Mouse (Mus musculus) liver, embryonic 16.5 days (tissue): Measurements from ENCODE around the gene Slc30a5. TPM values are rescaled to one million over a fixed set of nuclear protein-coding genes. Genes with fewer than 3 reads are reported as not detected.

Source experiments
- ATAC-seq: fragments of 200-750 bp; cut with Nextera tagmentation; 2 replicates; pipeline ENCODE4 v1.8.0; 2017; ENCODE audit warnings: low read depth, mild to moderate bottlenecking, moderate number of reproducible peaks, moderate library complexity
- H3K27ac ChIP-seq: fragments of 300-500 bp; sonication (generic); 2 replicates; pipeline ENCODE4 v1.5.1; 2014; ENCODE audit warnings: mild to moderate bottlenecking, low read length
- H3K27me3 ChIP-seq: fragments of 300-500 bp; sonication (generic); 2 replicates; pipeline ENCODE4 v1.6.1; 2014; ENCODE audit warnings: low read depth, low read length, mixed read lengths; ENCODE audit not compliant: control insufficient read depth, insufficient read depth
- H3K36me3 ChIP-seq: fragments of 300-500 bp; sonication (generic); 2 replicates; pipeline ENCODE4 v1.6.1; 2014; ENCODE audit warnings: mild to moderate bottlenecking; ENCODE audit not compliant: control insufficient read depth, insufficient read depth
- H3K4me1 ChIP-seq: fragments of 300-500 bp; sonication (generic); 2 replicates; pipeline ENCODE4 v1.6.1; 2014; ENCODE audit warnings: low read depth, low read length, mixed read lengths; ENCODE audit not compliant: control insufficient read depth
- H3K4me2 ChIP-seq: fragments of 300-500 bp; sonication (generic); 2 replicates; pipeline ENCODE4 v1.6.1; 2014; ENCODE audit warnings: low read depth, low read length, mixed read lengths
- H3K4me3 ChIP-seq: fragments of 300-500 bp; sonication (generic); 2 replicates; pipeline ENCODE4 v1.5.1; 2014; ENCODE audit warnings: low read depth, mild to moderate bottlenecking, low read length
- H3K9ac ChIP-seq: fragments of 300-500 bp; sonication (generic); 2 replicates; pipeline ENCODE4 v1.6.1; 2014; ENCODE audit warnings: low read depth, low read length
- H3K9me3 ChIP-seq: fragments of 300-500 bp; sonication (generic); replicated peaks from 2 replicates; pipeline ENCODE4 v1.6.1; 2016; ENCODE audit warnings: low read length; ENCODE audit not compliant: control insufficient read depth
- WGBS: fragments of 180-500 bp; shearing (Covaris S2); extraction: QIAGEN DNeasy Blood & Tissue Kit; methylation state at CpG from one replicate; pipeline ENCODE4 v1.1.7; 2014; ENCODE audit not compliant: insufficient replicate concordance; 5-methylcytosine and 5-hydroxymethylcytosine counted together
- polyA plus RNA-seq: library from polyadenylated mRNA; unstranded; fragments of >200 nt; fragmentation: Nextera tagmentation; extraction: Ambion mirVana; gene quantifications from 2 replicates; pipeline ENCODE4 v1.2.1, GENCODE M21; 2015

The Slc30a5 gene
- polyA plus RNA-seq = 21.2 and 22.3 TPM in 2 replicates

GRCm38 (mm10) chr13:100832741-100833639 is at the start of gene Slc30a5:
Gene Slc30a5, minus strand, starts transcription at chr13:100833427.
- Histone ChIP-seq H3K36me3 (peaks cover 3% of the 10 kb centered on the region), H3K4me2 (peak within 1 kb of the TSS; percentile 89)
- WGBS = under 1% methylated on average over 93 of the region's 94 CpGs

GRCm38 (mm10) chr13:100881944-100882343 is 48.7 kb upstream of the Slc30a5 start:
- H3K36me3 ChIP-seq = no peaks in the 10 kb centered on the region
- no peak overlapping the region for H3K9ac ChIP-seq
- H3K9me3 ChIP-seq = no peaks in the 10 kb centered on the region
- no peak overlapping the region for H3K4me2 ChIP-seq
- no peaks in the 10 kb centered on the region for H3K4me1 ChIP-seq
- ATAC-seq = no peak
- H3K4me3 ChIP-seq = no peak overlapping the region
- WGBS = 54% methylated on average over 2 of the region's 2 CpGs
- H3K27ac ChIP-seq = no peak overlapping the region
- no peaks in the 10 kb centered on the region for H3K27me3 ChIP-seq

More at GRCm38 (mm10) chr13:100832741-100833639, at the start of gene Slc30a5:
- H3K27me3 ChIP-seq = no peaks in the 10 kb centered on the region
- peak; percentile 99 for ATAC-seq
- H3K27ac ChIP-seq = peak within 1 kb of the TSS; percentile 96
- H3K9me3 ChIP-seq = no peaks in the 10 kb centered on the region
- peak within 1 kb of the TSS; percentile 99 for H3K9ac ChIP-seq
- peaks cover 18% of the 10 kb centered on the region for H3K4me1 ChIP-seq
- H3K4me3 ChIP-seq = peak within 1 kb of the TSS; percentile 100

- Histone ChIP-seq H3K27me3 (no peaks in the 10 kb centered on the region), H3K9me3 (no peaks in the 10 kb centered on the region), H3K4me2 (no peak overlapping the region), H3K9ac (no peak overlapping the region), H3K4me3 (no peak overlapping the region), H3K36me3 (no peaks in the 10 kb centered on the region), H3K4me1 (peaks cover 7% of the 10 kb centered on the region), H3K27ac (no peak overlapping the region)
- 53% methylated on average over 3 of the region's 3 CpGs for WGBS
- ATAC-seq = no peak
Observed at GRCm38 (mm10) chr13:100879806-100880205, 46.6 kb upstream of the Slc30a5 start.

- no peaks in the 10 kb centered on the region for H3K9me3 ChIP-seq
- H3K4me3 ChIP-seq = no peak overlapping the region
- no peak for ATAC-seq
- no peaks in the 10 kb centered on the region for H3K27me3 ChIP-seq
- no peaks in the 10 kb centered on the region for H3K36me3 ChIP-seq
- WGBS = 67% methylated on average over 3 of the region's 3 CpGs
- H3K4me2 ChIP-seq = no peak overlapping the region
- H3K4me1 ChIP-seq = peaks cover 8% of the 10 kb centered on the region
- H3K27ac ChIP-seq = no peak overlapping the region
- H3K9ac ChIP-seq = no peak overlapping the region
Observed at GRCm38 (mm10) chr13:100879326-100879725, 46.1 kb upstream of the Slc30a5 start.

GRCm38 (mm10) chr13:100878264-100878663 is 45.0 kb upstream of the Slc30a5 start:
- no peak overlapping the region for H3K4me2 ChIP-seq

GRCm38 (mm10) chr13:100877703-100878102 is 44.5 kb upstream of the Slc30a5 start:
- H3K27me3 ChIP-seq = no peaks in the 10 kb centered on the region
- 0 out of 2 replicates have a peak, but pooled peaks have one; percentile 30 for ATAC-seq
- H3K4me1 ChIP-seq = peaks cover 8% of the 10 kb centered on the region

More at GRCm38 (mm10) chr13:100878264-100878663, 45.0 kb upstream of the Slc30a5 start:
- H3K36me3 ChIP-seq = no peaks in the 10 kb centered on the region
- ATAC-seq = no peak
- peaks cover 8% of the 10 kb centered on the region for H3K4me1 ChIP-seq
- no peak overlapping the region for H3K4me3 ChIP-seq
- no peaks in the 10 kb centered on the region for H3K9me3 ChIP-seq
- H3K9ac ChIP-seq = no peak overlapping the region
- no peaks in the 10 kb centered on the region for H3K27me3 ChIP-seq
- no peak overlapping the region for H3K27ac ChIP-seq
- 69% methylated on average over 3 of the region's 3 CpGs for WGBS

GRCm38 (mm10) chr13:100875103-100875502 is 41.9 kb upstream of the Slc30a5 start:
- peaks cover 8% of the 10 kb centered on the region for H3K4me1 ChIP-seq
- H3K27ac ChIP-seq = no peak overlapping the region
- 5% methylated on average over 4 of the region's 4 CpGs for WGBS
- H3K27me3 ChIP-seq = no peaks in the 10 kb centered on the region
- H3K4me2 ChIP-seq = no peak overlapping the region
- no peak overlapping the region for H3K4me3 ChIP-seq
- H3K36me3 ChIP-seq = no peaks in the 10 kb centered on the region
- no peaks in the 10 kb centered on the region for H3K9me3 ChIP-seq
- peak; percentile 66 for ATAC-seq
- H3K9ac ChIP-seq = no peak overlapping the region

More at GRCm38 (mm10) chr13:100877703-100878102, 44.5 kb upstream of the Slc30a5 start:
- no peaks in the 10 kb centered on the region for H3K9me3 ChIP-seq
- no peak overlapping the region for H3K9ac ChIP-seq
- H3K4me2 ChIP-seq = no peak overlapping the region
- H3K4me3 ChIP-seq = no peak overlapping the region
- H3K36me3 ChIP-seq = no peaks in the 10 kb centered on the region
- no peak overlapping the region for H3K27ac ChIP-seq
- 77% methylated on average over 3 of the region's 3 CpGs for WGBS

- no peak for ATAC-seq
- Histone ChIP-seq H3K4me1 (peaks cover 8% of the 10 kb centered on the region), H3K36me3 (no peaks in the 10 kb centered on the region), H3K9ac (no peak overlapping the region), H3K4me3 (no peak overlapping the region), H3K27me3 (no peaks in the 10 kb centered on the region), H3K4me2 (no peak overlapping the region), H3K27ac (no peak overlapping the region), H3K9me3 (no peaks in the 10 kb centered on the region)
- 66% methylated on average over 3 of the region's 3 CpGs for WGBS
Observed at GRCm38 (mm10) chr13:100874588-100874987, 41.4 kb upstream of the Slc30a5 start.

- no peak for ATAC-seq
- Histone ChIP-seq H3K9ac (no peak overlapping the region), H3K9me3 (no peaks in the 10 kb centered on the region), H3K4me2 (no peak overlapping the region), H3K4me1 (peaks cover 8% of the 10 kb centered on the region), H3K27me3 (no peaks in the 10 kb centered on the region), H3K4me3 (no peak overlapping the region), H3K36me3 (no peaks in the 10 kb centered on the region), H3K27ac (no peak overlapping the region)
- 44% methylated on average over 8 of the region's 8 CpGs for WGBS
Observed at GRCm38 (mm10) chr13:100873530-100873929, 40.3 kb upstream of the Slc30a5 start.
